Mouse (Mus musculus): ENCODE results near the gene Phospho1.

The Phospho1 gene

GRCm38 (mm10) chr11:95824071-95824876, at the start of gene Phospho1:
Phospho1 (plus strand) TSS chr11:95824499.
- DNase-seq = peak; percentile 96 to 97

GRCm38 (mm10) chr11:95777323-95778297, 46.7 kb upstream of the Phospho1 start:
- DNase-seq = peak; percentile 44 to 53

GRCm38 (mm10) chr11:95778831-95779251, 45.5 kb upstream of the Phospho1 start:
- peak in 1 of 2 experiments; percentile 42 for DNase-seq

GRCm38 (mm10) chr11:95779366-95779765, 44.9 kb upstream of the Phospho1 start:
- DNase-seq = no peak

- DNase-seq = no peak
These were observed 43.8 kb upstream of the Phospho1 start for GRCm38 (mm10) chr11:95780480-95780879.

- DNase-seq = no peak
These were observed 42.7 kb upstream of the Phospho1 start for GRCm38 (mm10) chr11:95781557-95781956.

GRCm38 (mm10) chr11:95783457-95783856, 40.8 kb upstream of the Phospho1 start:
- DNase-seq = no peak

GRCm38 (mm10) chr11:95783958-95784357, 40.3 kb upstream of the Phospho1 start:
- DNase-seq = no peak

GRCm38 (mm10) chr11:95785675-95786074, 38.6 kb upstream of the Phospho1 start:
- peak in 1 of 2 experiments; percentile 44 for DNase-seq

- no peak for DNase-seq
These were observed 37.8 kb upstream of the Phospho1 start for GRCm38 (mm10) chr11:95786511-95786910.

GRCm38 (mm10) chr11:95789451-95789891, 34.8 kb upstream of the Phospho1 start:
- DNase-seq = no peak

GRCm38 (mm10) chr11:95791787-95792186, 32.5 kb upstream of the Phospho1 start:
- peak; percentile 66 to 76 for DNase-seq

GRCm38 (mm10) chr11:95792950-95793509, 31.3 kb upstream of the Phospho1 start:
- DNase-seq = no peak

- DNase-seq = no peak
These were observed 30.1 kb upstream of the Phospho1 start for GRCm38 (mm10) chr11:95794201-95794600.

GRCm38 (mm10) chr11:95795582-95795981, 28.7 kb upstream of the Phospho1 start:
- no peak for DNase-seq

- DNase-seq = no peak
These were observed 19.3 kb upstream of the Phospho1 start for GRCm38 (mm10) chr11:95805010-95805409.

GRCm38 (mm10) chr11:95805527-95805926, 18.8 kb upstream of the Phospho1 start:
- no peak for DNase-seq

- no peak for DNase-seq
These were observed 16.4 kb upstream of the Phospho1 start for GRCm38 (mm10) chr11:95807884-95808283.

- DNase-seq = no peak
These were observed 15.8 kb upstream of the Phospho1 start for GRCm38 (mm10) chr11:95808448-95809011.

GRCm38 (mm10) chr11:95809603-95810002, 14.7 kb upstream of the Phospho1 start:
- no peak for DNase-seq

- no peak for DNase-seq
These were observed 13.5 kb upstream of the Phospho1 start for GRCm38 (mm10) chr11:95810828-95811227.

GRCm38 (mm10) chr11:95811741-95812140, 12.6 kb upstream of the Phospho1 start:
- no peak for DNase-seq

GRCm38 (mm10) chr11:95812224-95812623, 12.1 kb upstream of the Phospho1 start:
- no peak for DNase-seq
